Mouse (Mus musculus) cerebellum, postnatal 36 days (tissue): ENCODE results near the gene Hoxa7.

Source experiments
- DNase-seq, 2 experiments: peaks; one replicate each; pipeline ENCODE4 v3.0.0; 2021 to 2022; ENCODE audit warnings: mixed read lengths in 2 of 2

The Hoxa7 gene

GRCm38 (mm10) chr6:52171331-52171730 is 50.3 kb downstream of the Hoxa7 start:
- no peak for DNase-seq

- DNase-seq: no peak
These were observed 50.8 kb downstream of the Hoxa7 start for GRCm38 (mm10) chr6:52170898-52171223.

- no peak for DNase-seq
These were observed 51.3 kb downstream of the Hoxa7 start for GRCm38 (mm10) chr6:52170166-52170897.

GRCm38 (mm10) chr6:52169499-52170165 is 52.0 kb downstream of the Hoxa7 start:
- no peak for DNase-seq

GRCm38 (mm10) chr6:52168191-52169055 is 53.2 kb downstream of the Hoxa7 start:
- no peak for DNase-seq

GRCm38 (mm10) chr6:52167736-52168161 is 53.9 kb downstream of the Hoxa7 start:
- no peak for DNase-seq

- DNase-seq: no peak
These were observed 54.5 kb downstream of the Hoxa7 start for GRCm38 (mm10) chr6:52167176-52167575.

- no peak for DNase-seq
These were observed 55.1 kb downstream of the Hoxa7 start for GRCm38 (mm10) chr6:52166431-52167077.

- DNase-seq: no peak
These were observed 55.9 kb downstream of the Hoxa7 start for GRCm38 (mm10) chr6:52165441-52166370.

- DNase-seq: no peak
These were observed 56.8 kb downstream of the Hoxa7 start, which contains the start of gene Hoxa2 for GRCm38 (mm10) chr6:52164626-52165440. TSS of gene Hoxa2 (minus strand) at chr6:52164831.
